Comparison of ENCODE assay signal across 9 mouse cellular contexts in genomic region chr13:9757842-9758491, GRCm38 (mm10). TPM values are rescaled to one million over a fixed set of nuclear protein-coding genes. Genes with fewer than 3 reads are reported as not detected.
DNase-seq lines count a peak whose midpoint lies in the region; ATAC-seq lines count a peak whose summit lies in the region.
"Had no signal": no experiment of that assay in that cellular context is flagged by ENCODE, and none has a peak within 500 bp of the region (broad histone marks: within the 10 kb centered on the region; RNA-seq: fewer than 3 reads in every experiment).

No protein-coding gene starts in this region.

- H3K9me3 ChIP-seq in embryonic facial prominence, embryonic 12.5 days = no peaks in the 10 kb centered on the region
- H3K9me3 ChIP-seq in embryonic facial prominence, embryonic 10.5 days = no peaks in the 10 kb centered on the region
- H3K9me3 ChIP-seq in lung, embryonic 15.5 days = no peaks in the 10 kb centered on the region
- H3K9me3 ChIP-seq in hindbrain, embryonic 16.5 days (ENCODE audit: control insufficient read depth, low read length) = no peaks in the 10 kb centered on the region
- no peaks in the 10 kb centered on the region for H3K9me3 ChIP-seq in neural tube, embryonic 15.5 days (replicated peaks)

- no peak overlapping the region for H3K4me2 ChIP-seq in embryonic facial prominence, embryonic 12.5 days (replicated peaks)
- H3K4me2 ChIP-seq in lung, embryonic 15.5 days = peak overlapping the region; percentile 44
- H3K4me2 ChIP-seq in hindbrain, embryonic 16.5 days (ENCODE audit: low read length) = peak overlapping the region; percentile 11
- peak overlapping the region; percentile 36 for H3K4me2 ChIP-seq in neural tube, embryonic 15.5 days

- 0 out of 2 replicates have a peak, but pooled peaks have one; percentile 65 for ATAC-seq in embryonic facial prominence, embryonic 12.5 days (ENCODE audit: insufficient number of reproducible peaks, insufficient read depth, low FRiP score, low TSS enrichment)
- ATAC-seq in lung, embryonic 15.5 days (ENCODE audit: borderline replicate concordance, extremely low read depth, low FRiP score, low TSS enrichment) = peak; percentile 91
- peak; percentile 50; the same call in 1 of the 2 replicates for ATAC-seq in hindbrain, embryonic 16.5 days
- peak; percentile 76; the same call in 1 of the 2 replicates for ATAC-seq in neural tube, embryonic 15.5 days (ENCODE audit: low FRiP score)

- no peaks in the 10 kb centered on the region for H3K27me3 ChIP-seq in embryonic facial prominence, embryonic 12.5 days
- H3K27me3 ChIP-seq in embryonic facial prominence, embryonic 10.5 days (replicated peaks; ENCODE audit: low read depth, poor library complexity, severe bottlenecking) = no peaks in the 10 kb centered on the region
- no peaks in the 10 kb centered on the region for H3K27me3 ChIP-seq in lung, embryonic 15.5 days
- H3K27me3 ChIP-seq in hindbrain, embryonic 16.5 days (replicated peaks; ENCODE audit: control insufficient read depth, insufficient read depth, low read length) = no peaks in the 10 kb centered on the region
- H3K27me3 ChIP-seq in neural tube, embryonic 15.5 days (replicated peaks) = no peaks in the 10 kb centered on the region

- no peak overlapping the region for H3K9ac ChIP-seq in embryonic facial prominence, embryonic 12.5 days
- H3K9ac ChIP-seq in lung, embryonic 15.5 days = no peak overlapping the region
- H3K9ac ChIP-seq in hindbrain, embryonic 16.5 days (ENCODE audit: low read depth, low read length) = no peak overlapping the region; the same call in 1 of the 2 replicates
- no peak overlapping the region for H3K9ac ChIP-seq in neural tube, embryonic 15.5 days (replicated peaks)

- no peak overlapping the region for H3K4me3 ChIP-seq in embryonic facial prominence, embryonic 12.5 days
- H3K4me3 ChIP-seq in embryonic facial prominence, embryonic 10.5 days = no peak overlapping the region
- no peak overlapping the region for H3K4me3 ChIP-seq in lung, embryonic 15.5 days
- H3K4me3 ChIP-seq in hindbrain, embryonic 16.5 days (ENCODE audit: low read length) = no peak overlapping the region
- H3K4me3 ChIP-seq in neural tube, embryonic 15.5 days (replicated peaks) = no peak overlapping the region

- peaks cover 44% of the 10 kb centered on the region for H3K4me1 ChIP-seq in embryonic facial prominence, embryonic 12.5 days
- peaks cover 54% of the 10 kb centered on the region for H3K4me1 ChIP-seq in embryonic facial prominence, embryonic 10.5 days
- H3K4me1 ChIP-seq in lung, embryonic 15.5 days = peaks cover 64% of the 10 kb centered on the region
- H3K4me1 ChIP-seq in hindbrain, embryonic 16.5 days (ENCODE audit: control insufficient read depth, insufficient read depth, low read depth, low read length) = peaks cover 30% of the 10 kb centered on the region
- peaks cover 57% of the 10 kb centered on the region for H3K4me1 ChIP-seq in neural tube, embryonic 15.5 days

- 54% methylated on average over 9 of the region's 9 CpGs for WGBS in embryonic facial prominence, embryonic 12.5 days
- 77% methylated on average over 9 of the region's 9 CpGs for WGBS in embryonic facial prominence, embryonic 10.5 days
- WGBS in lung, embryonic 15.5 days = 39% methylated on average over 9 of the region's 9 CpGs
- 32% methylated on average over 9 of the region's 9 CpGs for WGBS in hindbrain, embryonic 16.5 days
- WGBS in neural tube, embryonic 15.5 days = 33% methylated on average over 9 of the region's 9 CpGs

- DNase-seq in embryonic facial prominence, embryonic 10.5 days (ENCODE audit: low spot score) = no peak
- DNase-seq in lung, postnatal 14 days = no peak
- no peak for DNase-seq in urinary bladder, postnatal 14 days (ENCODE audit: low spot score)
- no peak for DNase-seq in urinary bladder, postnatal 36 days (ENCODE audit: low spot score in 2 of 2)

- no peaks in the 10 kb centered on the region for H3K36me3 ChIP-seq in embryonic facial prominence, embryonic 12.5 days
- H3K36me3 ChIP-seq in embryonic facial prominence, embryonic 10.5 days (replicated peaks) = no peaks in the 10 kb centered on the region; the same call in 1 of the 2 replicates
- H3K36me3 ChIP-seq in lung, embryonic 15.5 days = no peaks in the 10 kb centered on the region
- H3K36me3 ChIP-seq in hindbrain, embryonic 16.5 days (ENCODE audit: control insufficient read depth, insufficient read depth, low read length) = no peaks in the 10 kb centered on the region
- no peaks in the 10 kb centered on the region for H3K36me3 ChIP-seq in neural tube, embryonic 15.5 days

- H3K27ac ChIP-seq in embryonic facial prominence, embryonic 12.5 days = peak overlapping the region; percentile 60; the same call in 1 of the 2 replicates
- no peak overlapping the region for H3K27ac ChIP-seq in embryonic facial prominence, embryonic 10.5 days (replicated peaks)
- peak overlapping the region; percentile 88 for H3K27ac ChIP-seq in lung, embryonic 15.5 days
- 0 out of 2 replicates have a peak overlapping the region, but pooled peaks have one; percentile 6 for H3K27ac ChIP-seq in hindbrain, embryonic 16.5 days (ENCODE audit: low read depth, low read length)
- H3K27ac ChIP-seq in neural tube, embryonic 15.5 days (replicated peaks) = peak overlapping the region; percentile 54
- H3K27ac ChIP-seq: macrophage had no signal

RNA-seq across cellular contexts. Expression of gene Zmynd11, which starts 7.2 kb away (rescaled TPM):
- 138 and 142 TPM in 2 replicates for polyA plus RNA-seq in embryonic facial prominence, embryonic 12.5 days (2016; fragmentation: Nextera tagmentation; extraction: Ambion mirVana)
- polyA plus RNA-seq in embryonic facial prominence, embryonic 10.5 days (2016; fragmentation: Nextera tagmentation; extraction: Ambion mirVana) = 102 and 106 TPM in 2 replicates
- polyA plus RNA-seq in lung, embryonic 15.5 days (2015; fragmentation: Nextera tagmentation; extraction: Ambion mirVana) = 121 and 137 TPM in 2 replicates
- polyA plus RNA-seq in hindbrain, embryonic 16.5 days (2015; fragmentation: Nextera tagmentation; extraction: Ambion mirVana) = 141 and 165 TPM in 2 replicates
- polyA plus RNA-seq in neural tube, embryonic 15.5 days (2015; fragmentation: Nextera tagmentation; extraction: Ambion mirVana) = 116 and 128 TPM in 2 replicates
